Mouse (Mus musculus): ENCODE measurements around the gene Rps6ka5. TPM values are rescaled to one million over a fixed set of nuclear protein-coding genes. Genes with fewer than 3 reads are reported as not detected.

The Rps6ka5 gene
- polyA plus RNA-seq, 1 experiment: 2.2 TPM

GRCm38 (mm10) chr12:100499469-100499868, 227.3 kb downstream of the Rps6ka5 start:
- no peak for DNase-seq (ENCODE audit: low read depth)

Other genes starting within 250 kb of the Rps6ka5 start
- gene Ttc7b, start 206.2 kb downstream of the Rps6ka5 start, polyA plus RNA-seq (2012; rRNA removed): 72.7 and 108 TPM in 2 replicates
- 9.2 and 12.0 TPM in 2 replicates for gene Dglucy, start 52.1 kb upstream of the Rps6ka5 start, polyA plus RNA-seq (2012; rRNA removed)
- gene Gpr68, start 181.2 kb upstream of the Rps6ka5 start, polyA plus RNA-seq (2012; rRNA removed): 1.2 and 1.6 TPM in 2 replicates

Measured in gonadal fat pad, adult 2 months (tissue).